Mouse (Mus musculus) embryo, embryonic 10.5 days (tissue): Measurements from ENCODE around the gene Zfp277.

ENCODE experiments used
- DNase-seq: peaks from one replicate; pipeline ENCODE4 v3.0.0-alpha.2; 2015; ENCODE audit warnings: low spot score

The Zfp277 gene

GRCm38 (mm10) chr12:40445648-40446449, at the start of gene Zfp277, which contains the start of gene Dock4:
TSS of gene Zfp277 (minus strand) at chr12:40445902.
TSS of gene Dock4 (plus strand) at chr12:40445952.
- DNase-seq = peak; percentile 99

GRCm38 (mm10) chr12:40486047-40486837, 40.5 kb upstream of the Zfp277 start:
- no peak for DNase-seq

DNA sequence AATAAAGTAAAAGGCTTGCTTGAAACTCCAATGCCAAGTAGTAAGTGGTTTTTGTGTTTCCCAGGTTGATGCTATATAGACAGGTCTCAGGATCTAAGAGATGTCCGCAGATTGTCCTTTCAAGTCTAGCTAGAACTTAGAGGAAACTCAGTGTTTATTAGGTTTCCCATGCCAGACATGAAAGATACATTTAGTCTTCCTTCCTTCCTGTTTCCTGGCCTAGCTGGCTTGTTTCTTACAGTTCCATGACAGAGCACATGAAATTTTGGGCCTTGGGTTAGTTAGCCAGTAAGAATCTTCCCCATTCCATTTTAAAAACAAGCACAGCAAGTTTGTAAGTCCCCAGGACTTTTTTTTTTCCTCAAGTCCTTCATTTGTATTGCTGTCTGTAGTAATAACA, 39.5 kb upstream of the Zfp277 start:
- no peak for DNase-seq

GRCm38 (mm10) chr12:40484224-40484623, 38.5 kb upstream of the Zfp277 start:
- no peak for DNase-seq

DNA sequence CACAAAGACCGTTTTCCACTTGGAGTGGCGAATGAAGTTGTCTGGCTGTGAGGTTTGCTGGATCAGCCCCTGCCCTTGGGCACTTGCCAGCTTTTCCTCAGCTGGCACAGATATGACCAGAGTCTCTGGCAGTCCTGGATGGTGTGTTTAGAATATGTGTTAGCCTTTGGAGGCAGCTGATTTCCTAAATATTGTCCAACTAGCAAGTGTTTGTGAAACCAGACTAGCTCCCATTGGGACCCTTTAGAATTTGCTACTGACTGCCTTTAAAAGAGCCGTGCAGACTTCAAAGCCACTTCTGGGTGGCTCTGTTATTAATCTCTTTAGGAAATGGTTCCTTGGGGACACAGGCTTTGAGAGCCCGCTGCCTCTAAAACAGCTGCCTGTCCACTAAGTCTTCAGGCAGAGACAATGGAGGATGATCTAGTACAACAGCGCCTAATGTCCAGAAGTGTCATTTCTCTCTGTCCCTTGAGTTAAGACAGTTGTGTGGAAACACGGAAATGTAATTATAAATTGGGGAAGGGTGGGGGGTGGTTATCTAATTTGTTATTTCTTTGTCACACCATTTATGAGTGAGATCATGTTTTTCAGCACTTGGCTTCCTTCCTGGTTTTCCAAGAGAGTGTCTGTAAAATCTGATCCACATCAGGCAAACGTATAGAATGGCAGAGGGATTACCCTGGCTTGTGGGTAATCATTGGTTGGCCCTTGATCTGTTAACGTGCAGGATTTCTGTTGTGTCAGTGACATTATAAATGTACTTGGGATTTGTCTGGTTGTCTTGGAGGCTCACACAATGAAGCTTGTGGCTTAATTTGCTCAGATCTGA, 32.1 kb upstream of the Zfp277 start:
- peak; percentile 76 for DNase-seq

DNA sequence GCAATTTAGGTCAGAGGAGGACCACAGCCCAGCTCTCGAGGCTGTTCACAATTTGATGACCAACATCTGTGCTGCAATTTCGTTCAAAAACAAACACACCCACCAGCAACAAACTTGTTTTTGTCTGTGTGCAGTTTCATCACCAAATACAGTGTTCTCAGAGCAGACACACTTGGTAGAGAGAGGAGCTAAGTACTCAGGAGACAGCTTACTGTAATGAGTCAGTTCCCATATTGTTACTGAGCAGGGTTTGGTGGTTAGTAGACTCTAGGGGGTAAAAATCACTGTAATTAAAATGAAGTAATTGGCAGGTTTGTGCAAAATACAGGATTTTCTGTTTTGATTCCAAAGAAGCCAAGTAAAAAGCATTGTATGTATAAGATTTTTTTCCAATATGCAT, 28.0 kb upstream of the Zfp277 start:
- no peak for DNase-seq

- DNase-seq = no peak
Measured at GRCm38 (mm10) chr12:40471649-40472399, 26.1 kb upstream of the Zfp277 start.

- DNase-seq = no peak
Measured at GRCm38 (mm10) chr12:40469009-40469408, 23.3 kb upstream of the Zfp277 start.

- DNase-seq = no peak
Measured at GRCm38 (mm10) chr12:40468235-40468634, 22.5 kb upstream of the Zfp277 start.

GRCm38 (mm10) chr12:40464282-40464681, 18.6 kb upstream of the Zfp277 start:
- DNase-seq = no peak

- no peak for DNase-seq
Measured at GRCm38 (mm10) chr12:40463828-40464227, 18.1 kb upstream of the Zfp277 start.

DNA sequence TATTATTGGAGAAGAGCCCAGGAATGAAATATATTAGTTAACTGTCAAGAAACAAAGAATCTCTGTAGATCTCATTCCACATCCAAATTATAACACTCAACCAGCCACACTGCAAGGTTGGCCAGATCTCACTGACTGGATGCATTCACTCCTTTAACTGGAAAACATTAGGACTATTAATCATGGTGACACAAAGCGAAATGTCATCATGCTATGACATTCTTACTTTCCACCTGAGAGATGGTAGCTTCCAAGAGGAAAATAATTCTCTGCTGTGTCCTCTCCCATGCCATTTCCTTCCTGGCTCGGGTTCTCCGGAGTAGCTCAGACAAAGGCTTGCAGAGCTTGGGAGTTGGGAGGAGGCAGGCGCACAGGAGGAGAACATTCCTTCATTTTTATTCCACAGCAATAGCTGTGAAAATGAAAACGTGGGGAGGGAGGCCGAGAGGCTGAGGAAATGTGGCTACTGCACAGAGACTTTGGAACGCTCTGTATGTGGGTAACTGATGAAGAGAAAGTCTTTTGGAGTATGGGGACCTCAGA, 17.1 kb upstream of the Zfp277 start:
- no peak for DNase-seq

DNA sequence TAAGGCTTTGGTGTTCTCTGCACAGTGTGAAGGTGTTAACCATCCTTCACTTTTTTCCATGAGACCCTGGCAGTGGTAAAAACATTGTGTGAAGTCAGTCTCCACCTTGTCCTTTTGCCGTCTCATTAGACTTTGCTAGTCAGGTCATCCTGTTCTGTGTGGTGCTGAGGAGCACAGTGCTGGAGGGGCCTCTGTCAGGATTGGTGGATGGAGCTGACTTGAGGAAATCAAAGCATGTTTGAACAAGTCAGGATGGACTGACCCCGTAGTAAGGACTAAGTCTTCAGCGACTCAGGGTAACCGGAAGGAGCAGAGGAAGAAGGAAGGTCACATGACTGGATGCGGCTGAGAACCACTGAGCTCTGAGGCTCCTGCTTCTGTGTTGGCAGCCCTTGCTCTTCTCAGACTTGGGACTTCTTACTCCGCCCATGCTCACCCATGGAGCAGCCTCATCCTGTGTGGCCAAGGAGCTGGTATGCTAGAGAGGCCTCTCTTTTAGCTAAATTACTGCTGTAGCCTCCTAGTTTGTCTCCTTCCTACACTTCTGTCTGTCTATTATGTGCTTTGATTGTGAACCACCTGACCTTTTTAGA, 14.1 kb upstream of the Zfp277 start:
- DNase-seq = no peak

DNA sequence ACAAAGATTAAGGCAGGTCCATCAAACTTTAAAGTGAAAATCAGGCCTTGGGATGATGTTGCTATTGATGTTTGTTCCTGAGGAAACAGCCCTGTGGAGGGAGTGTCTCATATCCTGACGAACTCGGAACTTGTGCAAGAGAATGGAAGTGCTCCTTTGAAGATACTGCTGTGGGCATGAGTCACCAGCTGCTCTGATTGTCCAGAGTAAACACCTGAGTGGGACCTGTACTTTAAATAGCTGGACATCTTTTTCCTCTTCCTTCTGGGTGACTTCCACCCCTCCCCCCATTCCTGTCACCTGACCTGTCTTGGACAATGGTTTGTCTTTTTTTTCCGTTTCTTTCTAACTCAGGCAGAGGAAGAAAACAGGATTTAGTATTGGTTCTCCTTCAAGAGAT, 13.3 kb upstream of the Zfp277 start:
- no peak for DNase-seq

GRCm38 (mm10) chr12:40456517-40456916, 10.8 kb upstream of the Zfp277 start:
- DNase-seq = no peak

DNA sequence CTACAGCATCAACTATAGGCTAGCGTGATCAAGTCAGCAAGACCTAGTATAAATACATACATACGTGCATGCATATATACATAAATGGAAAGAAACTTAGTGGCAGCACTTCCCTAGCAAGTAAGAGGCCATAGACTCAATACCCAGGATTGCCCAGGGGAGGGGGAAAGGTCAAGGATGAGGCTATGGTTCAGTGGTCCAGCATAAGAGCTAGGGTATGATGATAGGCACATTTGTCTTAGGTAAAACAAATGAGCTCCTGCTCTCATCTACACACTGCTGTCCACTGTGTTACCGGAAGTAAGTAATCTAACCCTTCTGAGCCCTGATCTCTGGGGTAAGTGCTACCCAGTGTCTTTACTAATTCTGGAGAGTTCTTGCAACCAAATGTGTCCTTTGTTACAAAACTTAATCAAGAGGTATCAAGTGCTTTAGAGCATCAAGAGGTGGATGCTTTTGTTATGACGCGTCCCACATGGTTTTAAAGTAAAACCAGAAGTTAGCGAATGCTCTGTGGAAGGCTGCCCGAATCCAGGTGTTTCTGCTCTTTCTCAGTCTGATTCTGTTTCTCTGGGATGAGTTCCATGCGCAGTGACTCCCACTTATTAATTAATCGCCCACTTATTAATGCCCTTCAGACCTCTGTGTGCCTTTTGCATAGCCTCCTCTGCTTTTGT, 3.6 kb upstream of the Zfp277 start:
- peak; percentile 56 for DNase-seq

DNA sequence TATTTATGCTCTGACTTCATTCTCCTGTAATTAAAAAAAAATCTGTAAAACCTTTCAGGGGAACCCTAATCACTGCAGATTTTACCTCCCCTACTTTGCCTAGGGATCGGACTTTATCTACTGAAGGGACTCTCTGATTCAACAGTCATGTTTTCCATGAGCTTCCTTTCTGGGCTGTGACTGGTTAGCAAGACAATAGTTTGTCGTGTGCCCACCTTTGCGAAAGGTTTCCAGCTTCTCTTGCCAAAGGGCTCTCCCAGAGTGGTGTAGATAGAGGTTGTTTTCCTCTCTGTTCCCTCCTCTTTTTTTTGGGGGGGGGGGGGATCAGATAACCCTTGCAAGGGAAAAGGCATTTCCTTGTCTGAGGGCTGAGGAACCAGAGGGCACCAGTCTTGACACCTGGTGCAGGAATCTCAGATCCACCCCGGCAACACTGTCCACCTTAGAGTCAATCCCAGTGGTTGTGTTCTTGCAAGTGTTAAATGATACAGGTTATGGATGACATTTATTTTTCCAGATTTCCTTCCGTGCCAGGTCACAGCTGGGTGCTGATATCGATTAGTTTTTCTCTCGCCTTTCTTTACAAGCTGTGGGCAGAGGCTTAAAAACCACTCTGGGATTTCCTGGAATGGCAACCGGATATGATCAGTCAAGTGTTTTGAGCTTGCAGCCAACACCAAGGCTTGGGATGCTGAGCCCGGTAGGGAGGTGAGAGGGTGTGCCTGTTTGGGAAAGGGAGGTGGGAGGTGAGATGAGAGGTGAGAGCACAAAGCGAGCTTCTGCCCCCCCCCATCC, 2.1 kb upstream of the Zfp277 start:
- DNase-seq = peak; percentile 18

DNA sequence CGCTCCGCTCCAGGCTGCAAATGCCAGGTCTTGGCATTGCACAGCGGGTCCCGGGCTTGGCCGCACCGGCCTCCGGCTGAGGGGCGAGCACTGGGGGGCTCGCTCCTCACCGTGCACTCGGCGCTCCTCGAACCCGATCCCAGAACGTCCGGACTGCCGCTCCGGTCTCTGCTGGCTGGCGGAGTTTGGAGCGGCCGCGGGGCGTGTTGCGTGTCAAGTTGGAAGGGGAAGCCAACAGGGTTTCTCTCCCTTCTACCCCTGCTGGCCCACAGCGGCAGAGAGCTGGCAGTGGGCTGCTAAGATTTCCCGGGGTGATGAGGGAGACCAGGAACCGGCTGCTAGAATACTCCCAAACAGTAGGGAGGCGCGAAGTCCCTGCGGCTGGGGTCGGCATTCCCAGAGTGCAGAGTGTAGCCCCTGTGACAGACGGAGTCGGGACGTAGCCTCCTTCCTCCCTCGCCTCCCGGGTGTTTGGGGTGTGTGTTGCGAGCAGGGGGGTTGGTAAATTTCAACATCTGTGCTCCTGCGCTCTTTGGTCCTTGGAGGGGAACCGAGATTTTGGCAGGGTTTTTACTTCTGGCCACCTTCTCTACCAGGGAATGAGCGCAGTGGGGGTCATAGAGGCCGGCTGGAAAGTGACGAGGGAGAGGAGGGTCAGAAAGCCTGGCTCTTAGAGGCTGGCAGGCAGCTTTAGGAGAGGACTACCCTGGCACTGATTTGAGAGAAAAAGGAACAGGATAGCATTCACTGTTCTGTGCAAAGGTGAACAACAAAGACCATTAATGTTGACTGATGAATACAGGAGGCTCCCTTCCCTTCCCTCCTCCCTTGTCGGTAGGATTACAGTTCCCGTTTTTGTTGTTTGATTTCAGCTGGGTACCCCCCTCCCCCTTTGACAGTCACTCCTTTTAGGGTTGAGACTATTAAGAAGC, 1.0 kb upstream of the Zfp277 start:
- DNase-seq = peak; percentile 69
